Mouse (Mus musculus) MEL (cell line): Measurements from ENCODE around the gene Clec1a. TPM values are rescaled to one million over a fixed set of nuclear protein-coding genes. Genes with fewer than 3 reads are reported as not detected.
"Not testable (repeated sequence)": the region's sequence is repeated elsewhere in the genome, so short reads cannot be mapped to it uniquely, and the experiment has no call there.

Experiments
- DNase-seq: peaks from one replicate; pipeline ENCODE4 v3.0.0; 2011; ENCODE audit warnings: low read depth, low spot score
- H3K27ac ChIP-seq: 2 replicates; pipeline ENCODE4 v1.5.1; 2012; ENCODE audit warnings: low read depth, mild to moderate bottlenecking, control low read depth, low read length, moderate library complexity; ENCODE audit not compliant: control insufficient read depth
- H3K27me3 ChIP-seq, 2 experiments: fragments of 150-350 bp in 1 of 2; sonication (generic) in 1 of 2; 2 replicates each; pipeline ENCODE4 v1.6.1; 2012; ENCODE audit warnings: low read length in 2 of 2, mild to moderate bottlenecking in 2 of 2, improper control_type of control experiment in 1 of 2, moderate library complexity in 1 of 2; ENCODE audit not compliant: insufficient read depth in 2 of 2, control insufficient read depth in 1 of 2
- H3K36me3 ChIP-seq, 2 experiments: 2 replicates each; pipeline ENCODE4 v1.6.1; 2012 to 2014; ENCODE audit warnings: low read length in 2 of 2, improper control_type of control experiment in 1 of 2, inconsistent platforms in 1 of 2, mild to moderate bottlenecking in 1 of 2; ENCODE audit not compliant: insufficient read depth in 2 of 2, control insufficient read depth in 1 of 2
- H3K4me1 ChIP-seq, 2 experiments: fragments of 150-350 bp in 1 of 2; sonication (generic) in 1 of 2; 2 replicates each; pipeline ENCODE4 v1.6.1; 2012; ENCODE audit warnings: low read length in 2 of 2, improper control_type of control experiment in 1 of 2, mild to moderate bottlenecking in 1 of 2; ENCODE audit not compliant: insufficient read depth in 2 of 2, control insufficient read depth in 1 of 2
- H3K4me3 ChIP-seq, 2 experiments: fragments of 150-350 bp in 1 of 2; sonication (generic) in 1 of 2; 2 replicates each; pipeline ENCODE4 v1.5.1; 2012; ENCODE audit warnings: low read depth in 2 of 2, low read length in 2 of 2, mild to moderate bottlenecking in 2 of 2, moderate library complexity in 2 of 2, control low read depth in 1 of 2, improper control_type of control experiment in 1 of 2; ENCODE audit not compliant: control insufficient read depth in 1 of 2, insufficient read depth in 1 of 2
- H3K79me2 ChIP-seq: 2 replicates; pipeline ENCODE4 v1.6.1; 2012; ENCODE audit warnings: mild to moderate bottlenecking, low read length, moderate library complexity; ENCODE audit not compliant: control insufficient read depth, poor library complexity, insufficient read depth
- H3K9ac ChIP-seq: 2 replicates; pipeline ENCODE4 v1.6.1; 2012; ENCODE audit warnings: low read depth, mild to moderate bottlenecking, control low read depth, low read length, moderate library complexity; ENCODE audit not compliant: control insufficient read depth, poor library complexity, severe bottlenecking
- H3K9me3 ChIP-seq: fragments of 150-350 bp; sonication (generic); replicated peaks from 2 replicates; pipeline ENCODE4 v1.6.1; 2012; ENCODE audit warnings: mild to moderate bottlenecking, low read length, improper control_type of control experiment, moderate library complexity; ENCODE audit not compliant: insufficient read depth
- BHLHE40 ChIP-seq: IDR thresholded peaks from 2 replicates; pipeline ENCODE4 v1.6.1; 2012; ENCODE audit warnings: low read depth, mild to moderate bottlenecking, inconsistent platforms, low read length, improper control_type of control experiment, borderline replicate concordance
- CHD1 ChIP-seq: IDR thresholded peaks from 2 replicates; pipeline ENCODE4 v1.6.1; 2012; ENCODE audit warnings: low read depth, mild to moderate bottlenecking, inconsistent platforms, low read length, improper control_type of control experiment
- CTCF ChIP-seq, 3 experiments: IDR thresholded peaks in 2 of 3; conservative IDR thresholded peaks in 1 of 3; 2 replicates each; pipeline ENCODE4 v1.5.1; 2011 to 2012; ENCODE audit warnings: low read length in 3 of 3, low read depth in 2 of 3, mild to moderate bottlenecking in 2 of 3, improper control_type of control experiment in 1 of 3, inconsistent platforms in 1 of 3, mixed read lengths in 1 of 3, moderate library complexity in 1 of 3; ENCODE audit not compliant: control insufficient read depth in 1 of 3, insufficient read depth in 1 of 3, poor library complexity in 1 of 3, severe bottlenecking in 1 of 3
- ETS1 ChIP-seq: IDR thresholded peaks from 2 replicates; pipeline ENCODE4 v1.6.1; 2012; ENCODE audit warnings: low read depth, mild to moderate bottlenecking, inconsistent platforms, low read length, improper control_type of control experiment, moderate library complexity
- HCFC1 ChIP-seq: IDR thresholded peaks from 2 replicates; pipeline ENCODE4 v1.6.1; 2012; ENCODE audit warnings: low read depth, mild to moderate bottlenecking, inconsistent platforms, low read length, improper control_type of control experiment, moderate library complexity
- KAT2A ChIP-seq: conservative IDR thresholded peaks from 2 replicates; pipeline ENCODE4 v1.6.1; 2012; ENCODE audit warnings: low read depth, low read length, improper control_type of control experiment, inconsistent platforms
- MEF2A ChIP-seq: IDR thresholded peaks from 2 replicates; pipeline ENCODE4 v1.6.1; 2014; ENCODE audit warnings: low read depth, mild to moderate bottlenecking, inconsistent platforms, low read length, improper control_type of control experiment; ENCODE audit not compliant: poor library complexity, insufficient replicate concordance, severe bottlenecking; ENCODE audit errors: extremely low read depth
- NRF1 ChIP-seq: IDR thresholded peaks from 2 replicates; pipeline ENCODE4 v1.6.1; 2014; ENCODE audit warnings: low read depth, mild to moderate bottlenecking, inconsistent platforms, low read length, improper control_type of control experiment, moderate library complexity; ENCODE audit not compliant: poor library complexity, insufficient read depth, severe bottlenecking
- POLR2AphosphoS5 ChIP-seq: IDR thresholded peaks from 2 replicates; pipeline ENCODE4 v1.6.1; 2012; ENCODE audit warnings: low read depth, borderline replicate concordance, mild to moderate bottlenecking, inconsistent platforms, low read length, moderate library complexity, mixed read lengths
- TAL1 ChIP-seq: IDR thresholded peaks from 2 replicates; pipeline ENCODE4 v1.6.1; 2012; ENCODE audit warnings: mild to moderate bottlenecking, inconsistent platforms, low read length, moderate library complexity, mixed read lengths
- ZC3H11A ChIP-seq: IDR thresholded peaks from 2 replicates; pipeline ENCODE4 v1.6.1; 2012; ENCODE audit warnings: low read depth, mild to moderate bottlenecking, inconsistent platforms, low read length, improper control_type of control experiment
- polyA plus RNA-seq, 2 experiments: library from polyadenylated mRNA; stranded (reverse) in 1 of 2; unstranded in 1 of 2; fragments of >175 nt in 1 of 2; fragments of >200 nt in 1 of 2; gene quantifications; 2 replicates each; pipeline versions ENCODE4 v1.2.1 to v1.2.4; 2012; ENCODE audit warnings: low replicate concordance in 2 of 2, low read depth in 1 of 2; ENCODE audit not compliant: insufficient read length in 2 of 2, insufficient read depth in 1 of 2, missing spikeins in 1 of 2
- total RNA-seq: library from RNA; depleted of rRNA; stranded (reverse); fragments of 300-350 nt; gene quantifications from 2 replicates; pipeline ENCODE4 v1.2.3, GENCODE M21; 2012; rRNA removed

Clec1a gene
- not detected in 2 replicates for total RNA-seq
- polyA plus RNA-seq = not detected

- Histone ChIP-seq H3K36me3 (no peaks in the 10 kb centered on the region), H3K9ac (no peak within 1 kb of the TSS), H3K4me1 (no peaks in the 10 kb centered on the region), H3K79me2 (no peaks in the 10 kb centered on the region), H3K27me3 (peaks cover 0 to 4% of the 10 kb centered on the region in 2 experiments; a peak in 3 of 4 replicates), H3K9me3 (no peaks in the 10 kb centered on the region), H3K27ac (no peak within 1 kb of the TSS), H3K4me3 (no peak within 1 kb of the TSS)
- no peak for DNase-seq
- TF ChIP-seq ZC3H11A (no peak), BHLHE40 (no peak), CHD1 (no peak), MEF2A (no peak), KAT2A (no peak), CTCF (IDR thresholded peaks at IDR 0.05 in 2 of 3, conservative IDR thresholded peaks at IDR 0.05 in 1 of 3; ENCODE audit: control insufficient read depth in 1 of 3, insufficient read depth in 1 of 3, low read depth in 2 of 3, low read length in 3 of 3, poor library complexity in 1 of 3, severe bottlenecking in 1 of 3) (no peak), NRF1 (no peak), POLR2AphosphoS5 (no peak)
These were observed at the start of gene Clec1a for GRCm38 (mm10) chr6:129451411-129452039. Clec1a (minus strand) TSS chr6:129452000.

GRCm38 (mm10) chr6:129499516-129499915, 47.7 kb upstream of the Clec1a start:
- not testable (repeated sequence) for H3K27ac ChIP-seq

GRCm38 (mm10) chr6:129497345-129498218, 45.8 kb upstream of the Clec1a start:
- Histone ChIP-seq H3K4me3 (no peak overlapping the region), H3K9me3 (no peaks in the 10 kb centered on the region), H3K4me1 (no peaks in the 10 kb centered on the region), H3K9ac (no peak overlapping the region), H3K27ac (no peak overlapping the region), H3K27me3 (no peaks in the 10 kb centered on the region), H3K79me2 (no peaks in the 10 kb centered on the region)
- peak; percentile 30 for DNase-seq
- TF ChIP-seq ETS1 (no peak), HCFC1 (no peak), TAL1 (no peak)
- TF ChIP-seq, all 39 proteins: peak for 0
- no peaks in the 10 kb centered on the region for H3K36me3 ChIP-seq

More at GRCm38 (mm10) chr6:129499516-129499915, 47.7 kb upstream of the Clec1a start:
- DNase-seq, H3K27me3 ChIP-seq, H3K4me1 ChIP-seq, H3K4me3 ChIP-seq, H3K36me3 ChIP-seq, H3K79me2 ChIP-seq, H3K9me3 ChIP-seq, H3K9ac ChIP-seq: not testable (repeated sequence)
